Mouse (Mus musculus) macrophage (primary cell): ENCODE measurements around the gene Tbx5. TPM values are rescaled to one million over a fixed set of nuclear protein-coding genes. Genes with fewer than 3 reads are reported as not detected.

Experiments used
- H3K27ac ChIP-seq: fragments of 350-480 bp; formaldehyde crosslinking; 2 replicates; pipeline ENCODE4 v1.9.0; 2021
- H3K36me3 ChIP-seq: fragments of 350-480 bp; formaldehyde crosslinking; 2 replicates; pipeline ENCODE4 v1.9.0; 2021; ENCODE audit errors: inconsistent target
- H3K4me3 ChIP-seq: fragments of 350-480 bp; formaldehyde crosslinking; 2 replicates; pipeline ENCODE4 v1.9.0; 2021; ENCODE audit errors: inconsistent target
- H3K79me2 ChIP-seq: fragments of 350-480 bp; formaldehyde crosslinking; 2 replicates; pipeline ENCODE4 v1.9.0; 2021; ENCODE audit errors: inconsistent target
- WGBS: methylation state at CpG from one replicate; pipeline ENCODE4 v1.1.7; 2026; ENCODE audit warnings: inconsistent platforms; ENCODE audit not compliant: missing documents; 5-methylcytosine and 5-hydroxymethylcytosine counted together
- polyA plus RNA-seq: library from polyadenylated mRNA; stranded (reverse); fragments of 250-400 nt; gene quantifications from 3 replicates; pipeline ENCODE4 v1.2.4, GENCODE M21; 2018; ENCODE audit warnings: inconsistent platforms

The Tbx5 gene
- polyA plus RNA-seq, 1 experiment from 2014 or later: not detected

- WGBS: 18% methylated on average over 7 of the region's 8 CpGs
- H3K36me3 ChIP-seq: no peaks in the 10 kb centered on the region
Measured at GRCm38 (mm10) chr5:119833223-119834030, 959 bp downstream of the Tbx5 start.

GRCm38 (mm10) chr5:119834031-119834403 is 1.5 kb downstream of the Tbx5 start:
- Histone ChIP-seq H3K27ac (no peak overlapping the region), H3K79me2 (no peaks in the 10 kb centered on the region), H3K36me3 (no peaks in the 10 kb centered on the region), H3K4me3 (no peak overlapping the region)
- WGBS: 15% methylated on average over 2 of the region's 2 CpGs

More at GRCm38 (mm10) chr5:119833223-119834030, 959 bp downstream of the Tbx5 start:
- H3K27ac ChIP-seq: no peak overlapping the region
- no peaks in the 10 kb centered on the region for H3K79me2 ChIP-seq
- no peak overlapping the region for H3K4me3 ChIP-seq

DNA sequence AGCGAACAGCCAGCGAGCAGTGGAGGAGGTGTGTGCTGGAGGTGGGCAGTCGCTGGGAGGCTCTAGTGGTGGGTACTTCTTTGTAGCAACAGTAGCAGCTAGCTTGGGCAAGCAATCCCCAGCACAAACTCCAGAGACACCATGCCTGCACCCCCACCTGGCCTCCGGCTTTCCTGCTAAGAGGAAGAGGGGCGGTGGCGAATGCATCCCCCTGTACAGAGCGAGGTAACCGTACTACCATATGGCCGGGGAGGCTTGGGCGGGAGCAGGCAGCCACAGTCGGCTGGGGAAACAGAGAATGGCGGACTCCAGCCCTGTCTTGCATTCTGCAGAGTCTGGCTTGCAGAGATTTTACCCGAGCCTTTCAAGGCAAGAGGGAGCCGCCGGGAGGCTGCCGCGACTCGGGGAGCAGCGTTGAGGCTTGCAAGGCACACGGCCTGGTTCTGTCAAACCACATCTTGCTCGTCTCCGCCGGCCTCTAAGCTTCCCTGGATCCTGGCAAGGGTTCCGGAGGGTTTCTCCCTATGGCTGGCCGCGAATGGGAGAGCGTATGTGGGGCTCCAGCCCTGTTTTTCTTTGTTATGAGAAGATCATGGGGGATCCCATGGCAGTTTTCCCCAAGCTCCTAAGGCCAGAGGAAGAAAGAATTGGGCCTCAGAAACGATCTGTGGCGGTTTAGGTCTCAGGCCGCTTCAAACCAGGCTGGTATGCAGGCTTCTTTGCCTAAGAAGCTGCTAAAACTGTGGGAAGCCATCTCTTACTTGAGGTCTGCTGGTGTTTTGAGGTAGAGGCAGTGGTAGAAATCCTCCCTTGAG is 2.8 kb downstream of the Tbx5 start:
- no peak overlapping the region for H3K4me3 ChIP-seq
- H3K79me2 ChIP-seq: no peaks in the 10 kb centered on the region
- no peak overlapping the region for H3K27ac ChIP-seq
- 6% methylated on average over 30 of the region's 30 CpGs for WGBS
- H3K36me3 ChIP-seq: no peaks in the 10 kb centered on the region

DNA sequence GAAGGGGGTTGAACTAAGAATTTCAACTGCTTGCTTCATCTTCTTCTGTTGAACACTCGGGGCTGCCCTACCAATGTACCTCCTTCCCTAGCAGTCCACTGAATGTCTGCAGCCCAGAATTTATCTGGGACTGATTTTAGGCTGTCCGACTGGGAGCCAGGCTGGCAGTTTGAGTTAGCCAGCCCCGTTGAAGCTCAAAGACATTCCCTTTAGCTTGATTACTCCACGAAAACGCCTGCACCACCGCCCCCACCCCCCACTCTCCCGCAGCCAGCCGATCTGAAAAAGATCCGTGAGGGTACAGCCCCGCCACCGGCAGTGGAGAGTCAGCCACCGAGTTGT is 3.4 kb downstream of the Tbx5 start:
- 10% methylated on average over 11 of the region's 12 CpGs for WGBS
- no peaks in the 10 kb centered on the region for H3K36me3 ChIP-seq
- no peaks in the 10 kb centered on the region for H3K79me2 ChIP-seq
- H3K27ac ChIP-seq: no peak overlapping the region
- no peak overlapping the region for H3K4me3 ChIP-seq

DNA sequence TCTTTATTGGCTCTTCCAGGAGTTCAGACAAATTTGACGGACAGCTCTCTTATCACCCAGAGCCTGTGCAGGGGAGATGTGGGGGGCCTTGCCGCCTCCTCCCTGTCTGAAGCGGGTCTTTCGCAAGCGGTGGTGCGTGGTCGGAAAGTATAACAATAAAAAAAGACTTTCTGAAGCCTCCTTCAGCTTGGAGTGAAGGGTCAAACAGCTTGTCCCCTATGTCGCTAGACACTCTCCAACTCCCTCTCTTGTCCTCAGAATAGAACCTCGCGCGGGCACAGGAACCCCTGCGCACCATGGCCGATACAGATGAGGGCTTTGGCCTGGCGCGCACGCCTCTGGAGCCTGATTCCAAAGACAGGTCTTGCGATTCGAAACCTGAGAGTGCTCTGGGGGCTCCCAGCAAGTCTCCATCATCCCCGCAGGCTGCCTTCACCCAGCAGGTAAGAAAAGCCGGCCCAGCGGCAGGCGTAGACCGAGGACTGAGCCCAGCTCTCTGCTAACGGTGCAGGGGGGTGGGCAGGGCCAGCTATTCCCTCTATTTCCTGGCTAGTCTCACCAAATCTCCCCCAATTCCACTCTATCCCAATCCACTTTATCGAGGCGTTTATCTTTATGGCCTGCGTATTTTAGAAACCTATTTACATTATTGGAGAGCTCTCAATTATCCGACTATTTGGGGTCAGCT is 4.3 kb downstream of the Tbx5 start:
- WGBS: 10% methylated on average over 28 of the region's 28 CpGs
- Histone ChIP-seq H3K27ac (no peak overlapping the region), H3K36me3 (no peaks in the 10 kb centered on the region), H3K4me3 (no peak overlapping the region), H3K79me2 (no peaks in the 10 kb centered on the region)

- WGBS: 13% methylated on average over 19 of the region's 19 CpGs
- Histone ChIP-seq H3K79me2 (no peaks in the 10 kb centered on the region), H3K27ac (no peak overlapping the region), H3K4me3 (no peak overlapping the region), H3K36me3 (no peaks in the 10 kb centered on the region)
Measured at GRCm38 (mm10) chr5:119837306-119837675, 4.8 kb downstream of the Tbx5 start.

DNA sequence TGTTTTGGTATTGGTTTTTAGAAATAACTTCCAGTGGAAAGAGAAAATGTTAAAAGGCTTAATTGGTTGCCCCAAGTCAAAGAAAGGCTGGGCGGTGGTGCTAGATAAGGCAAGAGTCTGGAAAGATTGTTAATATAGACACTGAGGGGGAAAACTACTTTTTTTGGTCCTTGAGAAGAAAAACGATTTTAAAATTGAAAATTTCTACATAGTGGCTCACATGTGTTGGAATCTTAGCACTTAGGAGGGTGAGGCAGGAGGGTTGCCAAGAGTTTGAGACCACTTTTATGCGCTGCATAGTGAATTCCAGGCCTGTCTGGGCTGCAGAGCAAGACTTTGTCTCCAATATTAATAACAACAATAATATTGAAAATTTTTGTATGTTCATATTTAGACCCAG is 5.4 kb downstream of the Tbx5 start:
- no peaks in the 10 kb centered on the region for H3K79me2 ChIP-seq
- H3K36me3 ChIP-seq: no peaks in the 10 kb centered on the region
- 22% methylated on average over 3 of the region's 3 CpGs for WGBS
- H3K4me3 ChIP-seq: no peak overlapping the region
- no peak overlapping the region for H3K27ac ChIP-seq

- WGBS: 12% methylated on average over 7 of the region's 7 CpGs
- H3K27ac ChIP-seq: no peak overlapping the region
- no peak overlapping the region for H3K4me3 ChIP-seq
- H3K79me2 ChIP-seq: no peaks in the 10 kb centered on the region
- H3K36me3 ChIP-seq: no peaks in the 10 kb centered on the region
Measured at GRCm38 (mm10) chr5:119838441-119838840, 6.0 kb downstream of the Tbx5 start.

DNA sequence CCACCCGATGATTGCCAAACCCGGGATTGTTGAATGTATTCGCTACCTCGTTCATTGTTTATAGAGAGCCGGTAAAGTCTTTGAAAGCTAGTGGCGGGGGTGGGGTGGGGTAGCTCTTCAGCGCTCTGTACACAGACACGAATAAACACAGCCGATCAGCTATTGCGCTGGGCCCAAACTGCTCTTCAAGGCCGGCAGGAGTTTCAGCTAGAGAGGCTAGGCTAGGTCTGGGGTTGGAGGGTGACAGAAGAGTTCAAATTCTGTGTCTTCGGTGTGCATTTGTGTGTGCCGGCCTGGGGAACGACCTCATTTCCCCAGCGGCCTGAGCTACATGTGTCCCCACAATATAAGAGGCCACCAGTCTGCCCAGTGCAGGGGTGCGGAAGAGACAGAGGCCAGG is 6.7 kb downstream of the Tbx5 start:
- Histone ChIP-seq H3K79me2 (no peaks in the 10 kb centered on the region), H3K4me3 (no peak overlapping the region), H3K36me3 (no peaks in the 10 kb centered on the region), H3K27ac (no peak overlapping the region)
- 7% methylated on average over 16 of the region's 16 CpGs for WGBS

DNA sequence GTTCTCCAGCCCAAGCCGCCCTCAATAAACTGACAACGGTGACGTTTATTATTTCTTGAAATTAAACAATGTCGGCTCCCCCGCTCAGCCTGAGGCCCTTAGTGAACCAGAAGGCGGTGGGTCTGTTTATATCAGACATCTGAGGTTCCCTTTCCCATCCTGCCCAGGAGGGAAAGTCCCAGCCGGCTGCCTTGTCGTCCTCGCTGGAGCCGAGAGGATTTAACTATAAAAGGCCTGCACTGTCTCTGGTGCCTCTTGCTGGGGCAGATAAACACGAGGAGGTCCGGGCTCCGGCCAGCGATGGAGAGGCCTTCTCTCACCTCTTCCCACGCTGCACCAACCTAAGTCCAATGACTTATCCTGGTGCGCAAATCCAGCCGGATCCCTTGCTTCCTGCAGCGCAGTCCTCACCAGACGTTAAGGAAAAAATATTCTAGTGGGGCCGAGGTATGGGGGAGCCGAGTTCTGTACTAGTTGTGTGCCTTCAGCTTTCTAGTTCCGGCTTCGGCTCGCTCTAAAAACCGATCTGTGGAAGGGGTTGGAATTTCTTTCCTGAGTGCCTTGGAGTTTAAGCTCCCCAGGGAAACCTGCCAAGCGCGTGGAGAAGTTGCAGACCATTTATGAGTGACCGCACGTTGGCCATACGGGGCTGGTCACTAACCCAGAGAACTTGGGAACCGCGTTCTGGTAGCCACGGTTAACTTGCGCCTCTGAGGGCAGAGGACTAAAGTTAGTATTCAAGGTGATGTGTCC is 7.3 kb downstream of the Tbx5 start:
- Histone ChIP-seq H3K27ac (no peak overlapping the region), H3K79me2 (no peaks in the 10 kb centered on the region), H3K4me3 (no peak overlapping the region), H3K36me3 (no peaks in the 10 kb centered on the region)
- WGBS: 5% methylated on average over 34 of the region's 34 CpGs

GRCm38 (mm10) chr5:119840404-119840803 is 7.9 kb downstream of the Tbx5 start:
- 9% methylated on average over 7 of the region's 7 CpGs for WGBS
- Histone ChIP-seq H3K36me3 (no peaks in the 10 kb centered on the region), H3K4me3 (no peak overlapping the region), H3K79me2 (no peaks in the 10 kb centered on the region), H3K27ac (no peak overlapping the region)

DNA sequence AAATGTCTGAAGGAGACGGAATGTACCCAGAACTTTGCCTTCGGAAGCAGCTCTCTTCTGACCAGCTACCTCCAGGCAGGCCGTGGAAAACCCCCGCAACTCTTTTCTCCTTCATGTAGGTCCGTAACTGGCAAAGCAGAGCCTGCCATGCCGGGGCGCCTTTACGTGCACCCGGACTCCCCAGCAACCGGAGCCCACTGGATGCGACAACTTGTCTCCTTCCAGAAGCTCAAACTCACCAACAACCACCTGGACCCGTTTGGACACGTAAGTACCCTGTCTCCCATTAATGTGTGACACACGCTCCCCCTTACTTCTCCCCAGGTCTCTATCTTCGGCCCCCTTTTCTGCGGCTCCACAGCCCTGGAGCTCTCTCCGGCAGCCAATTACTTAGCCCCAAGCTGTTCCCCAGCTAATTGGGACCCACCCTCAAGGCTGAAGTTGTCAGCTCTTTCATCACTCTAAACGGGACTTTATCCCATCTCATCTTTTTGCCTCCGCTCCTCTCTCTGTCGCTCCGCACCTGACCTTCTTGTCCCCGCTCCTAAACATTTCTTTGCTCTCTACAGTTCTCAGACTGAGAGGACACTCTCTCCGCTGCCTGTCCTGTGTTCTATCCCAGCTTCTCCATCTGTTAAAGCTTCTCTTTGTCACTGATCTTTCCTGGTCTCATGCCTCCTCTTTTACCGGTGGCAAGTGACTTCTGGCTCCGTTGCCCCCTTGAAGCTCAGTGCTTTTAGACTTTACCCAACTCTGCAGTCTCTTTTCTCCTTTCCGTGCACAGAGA is 9.4 kb downstream of the Tbx5 start:
- no peak overlapping the region for H3K27ac ChIP-seq
- 6% methylated on average over 26 of the region's 26 CpGs for WGBS
- H3K79me2 ChIP-seq: no peaks in the 10 kb centered on the region
- no peak overlapping the region for H3K4me3 ChIP-seq
- no peaks in the 10 kb centered on the region for H3K36me3 ChIP-seq

DNA sequence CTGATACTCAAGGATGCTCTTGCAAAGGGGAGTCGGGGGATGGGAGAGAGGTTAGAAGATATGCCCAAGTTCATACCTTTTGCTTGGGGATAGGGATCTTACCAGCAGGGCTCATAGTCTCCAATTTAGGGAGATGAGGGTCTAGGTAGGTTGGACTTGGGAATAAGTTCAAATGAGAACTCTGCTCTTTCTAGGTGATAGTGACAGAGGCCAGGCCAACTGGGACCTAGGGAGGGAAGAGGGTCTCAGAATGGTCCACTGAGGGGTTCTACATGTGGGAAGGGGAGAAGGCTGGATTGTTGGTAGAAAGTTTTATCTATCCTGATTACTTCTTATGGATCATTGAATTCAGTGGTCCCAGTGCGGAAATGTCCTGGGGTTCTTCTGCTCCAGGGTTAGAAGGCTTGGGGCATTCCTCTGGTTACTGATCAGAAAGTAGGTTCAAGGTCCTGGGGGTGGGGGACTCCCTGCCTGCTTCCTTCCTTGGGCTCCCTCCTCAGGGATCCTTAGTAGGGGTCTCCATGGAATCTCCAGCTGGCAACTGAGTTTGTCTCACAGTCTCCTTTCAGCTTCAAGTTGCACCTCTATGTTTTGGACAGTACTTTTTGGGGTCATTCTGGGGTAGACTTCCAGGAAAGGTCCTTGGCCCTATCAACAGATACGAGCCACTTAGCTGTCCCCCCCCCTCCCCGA is 10.4 kb downstream of the Tbx5 start:
- no peaks in the 10 kb centered on the region for H3K36me3 ChIP-seq
- no peaks in the 10 kb centered on the region for H3K79me2 ChIP-seq
- no peak overlapping the region for H3K4me3 ChIP-seq
- WGBS: 11% methylated on average over 4 of the region's 4 CpGs
- H3K27ac ChIP-seq: no peak overlapping the region
